Mouse (Mus musculus): ENCODE results near the gene Agpat2. TPM values are rescaled to one million over a fixed set of nuclear protein-coding genes. Genes with fewer than 3 reads are reported as not detected.

The Agpat2 gene
- total RNA-seq, 1 experiment from 2014 or later, result 25.1 TPM

DNA sequence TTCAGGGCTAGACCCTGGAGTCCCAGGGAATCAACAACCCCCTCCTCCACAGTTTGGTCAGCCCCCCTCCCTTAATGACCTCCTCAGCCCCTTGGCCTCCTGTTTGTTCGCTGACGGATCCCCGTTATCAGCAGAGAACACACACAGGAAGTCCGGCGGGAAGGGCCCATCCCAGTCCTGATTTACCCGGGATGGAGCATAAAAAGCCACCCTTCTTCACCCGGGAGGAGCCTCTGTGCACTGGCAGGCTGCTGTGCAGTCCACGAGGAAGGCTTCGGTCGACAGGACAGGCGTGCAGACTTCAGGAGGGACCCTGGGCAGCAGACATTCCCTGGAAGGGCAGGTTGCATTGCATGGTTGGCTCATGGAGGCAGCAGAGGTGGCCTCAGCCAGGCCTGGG, 20.6 kb downstream of the Agpat2 start:
- no peak for ATAC-seq (replicated peaks; ENCODE audit: insufficient number of reproducible peaks, low FRiP score, low TSS enrichment, poor library complexity, severe bottlenecking)

DNA sequence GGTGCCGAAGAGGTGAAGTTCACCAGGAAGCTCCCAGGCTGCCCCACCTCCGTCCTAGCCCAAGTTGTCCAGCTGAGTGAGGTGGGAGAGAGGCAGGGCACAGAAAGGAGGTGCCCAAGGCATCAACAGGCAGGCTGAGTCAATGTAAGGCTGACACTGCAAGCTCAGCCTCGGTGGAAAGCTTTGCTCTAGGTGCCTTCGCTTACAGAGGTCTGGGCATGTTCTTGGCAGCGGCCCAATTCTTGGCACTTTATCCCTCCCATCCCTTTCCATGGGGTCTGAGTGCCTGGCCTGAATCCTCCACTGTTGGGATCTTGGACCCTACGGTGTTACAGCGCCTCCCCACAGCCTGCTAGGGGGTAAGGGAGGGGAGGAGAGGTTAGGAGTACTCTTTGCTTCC, 21.5 kb downstream of the Agpat2 start:
- no peak for ATAC-seq (replicated peaks; ENCODE audit: insufficient number of reproducible peaks, low FRiP score, low TSS enrichment, poor library complexity, severe bottlenecking)

DNA sequence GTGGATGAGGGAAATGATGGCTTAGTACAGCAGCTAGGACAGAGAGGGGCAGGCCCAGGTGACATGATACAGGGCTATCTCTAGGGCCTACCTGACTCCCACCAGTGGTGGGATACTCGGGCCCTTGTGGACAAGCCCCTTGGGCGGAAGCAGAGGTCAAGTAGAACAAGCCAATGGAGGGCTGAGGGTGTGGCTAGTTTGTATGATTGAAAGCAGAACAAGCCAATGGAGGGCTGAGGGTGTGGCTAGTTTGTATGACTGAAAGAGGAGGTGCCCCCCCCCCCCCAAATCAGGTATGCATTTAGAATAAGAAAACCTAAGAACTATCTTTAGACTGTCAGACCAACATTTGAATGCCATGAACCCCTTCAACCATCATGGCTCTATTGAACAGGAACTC, 22.0 kb downstream of the Agpat2 start:
- ATAC-seq (replicated peaks; ENCODE audit: insufficient number of reproducible peaks, low FRiP score, low TSS enrichment, poor library complexity, severe bottlenecking), result no peak

DNA sequence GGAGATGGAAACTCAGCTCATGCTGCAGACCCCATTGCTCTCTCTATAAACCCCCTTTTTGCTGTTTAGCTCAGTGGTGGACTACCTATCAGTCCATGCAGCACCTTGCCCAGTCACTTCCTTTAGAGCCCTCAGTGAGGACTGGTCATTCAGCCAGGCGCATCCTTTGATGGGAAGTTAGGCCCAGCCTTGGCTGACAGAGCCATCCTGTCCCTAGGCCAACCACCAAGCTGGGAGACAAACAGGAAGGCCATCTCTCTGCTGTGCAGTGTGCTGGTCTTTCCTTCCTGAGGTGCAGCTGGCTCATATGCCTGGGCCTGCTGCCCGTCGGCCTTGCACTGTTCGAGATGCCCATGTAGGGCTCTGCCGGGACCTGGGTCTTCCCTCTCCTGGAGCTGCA, 23.5 kb downstream of the Agpat2 start:
- no peak for ATAC-seq (replicated peaks; ENCODE audit: insufficient number of reproducible peaks, low FRiP score, low TSS enrichment, poor library complexity, severe bottlenecking)

DNA sequence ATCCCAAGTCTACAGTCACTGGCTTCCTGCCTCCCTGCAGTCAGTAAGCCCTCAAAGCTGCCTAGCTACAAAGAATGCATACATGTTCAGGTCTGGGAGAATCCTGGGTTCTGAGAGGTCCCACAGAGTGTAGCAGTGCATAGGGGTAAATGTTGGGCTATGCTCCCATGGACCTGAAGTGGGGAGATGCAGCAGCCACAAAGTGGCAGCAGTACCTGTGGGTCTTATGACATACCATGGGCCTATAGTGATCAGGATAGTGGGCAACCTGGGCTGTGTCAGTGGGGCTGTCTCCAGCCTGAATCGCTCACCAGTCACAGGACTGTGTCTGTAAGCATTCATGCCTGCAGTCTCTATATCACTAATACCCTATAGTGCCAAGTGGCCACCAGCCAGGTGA, 24.5 kb downstream of the Agpat2 start, which contains the start of gene Egfl7:
Gene Egfl7 (plus strand): TSS at position 301 of the 400 bp plus-strand sequence.
- ATAC-seq (replicated peaks; ENCODE audit: insufficient number of reproducible peaks, low FRiP score, low TSS enrichment, poor library complexity, severe bottlenecking), result no peak

DNA sequence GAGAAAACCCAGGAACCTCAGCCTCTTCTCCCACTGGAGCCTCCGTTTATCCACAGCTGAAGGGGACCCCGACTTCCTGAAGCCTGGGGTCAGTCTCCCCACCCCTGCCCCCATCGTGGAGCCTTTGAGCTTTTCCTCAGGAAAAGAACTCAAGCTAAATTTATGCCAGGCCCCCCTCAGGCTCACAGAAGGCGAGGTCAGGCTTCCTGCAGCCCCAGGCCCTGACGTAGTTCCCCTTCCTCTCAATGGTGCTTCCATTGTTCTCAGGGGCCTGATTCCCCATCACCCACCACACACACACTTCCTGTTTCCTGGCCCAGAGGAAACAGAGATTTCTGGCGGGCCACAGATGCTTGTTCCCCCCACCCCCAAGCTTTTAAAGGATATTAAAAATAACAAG, 25.8 kb downstream of the Agpat2 start:
- no peak for ATAC-seq (replicated peaks; ENCODE audit: insufficient number of reproducible peaks, low FRiP score, low TSS enrichment, poor library complexity, severe bottlenecking)

DNA sequence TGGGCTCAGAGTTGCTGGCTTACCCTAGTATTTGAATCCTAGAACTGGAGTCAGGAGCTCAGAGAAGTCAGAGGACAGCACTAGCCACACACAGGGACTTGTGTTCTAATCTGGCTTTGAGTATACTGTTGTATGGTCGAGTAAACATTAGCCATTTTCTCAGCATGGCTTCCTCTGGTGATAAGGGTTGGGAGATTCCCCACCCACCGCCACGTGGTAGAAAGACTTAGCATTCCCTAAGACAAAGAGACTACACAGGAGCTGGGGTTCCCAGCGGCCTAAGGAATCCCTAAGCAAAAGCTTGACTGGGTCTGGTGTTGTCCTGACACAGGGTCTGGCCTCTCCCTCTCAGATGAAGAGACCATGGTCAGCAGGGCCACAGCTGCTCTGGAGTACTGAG, 27.8 kb downstream of the Agpat2 start:
- no peak for ATAC-seq (replicated peaks; ENCODE audit: insufficient number of reproducible peaks, low FRiP score, low TSS enrichment, poor library complexity, severe bottlenecking)

DNA sequence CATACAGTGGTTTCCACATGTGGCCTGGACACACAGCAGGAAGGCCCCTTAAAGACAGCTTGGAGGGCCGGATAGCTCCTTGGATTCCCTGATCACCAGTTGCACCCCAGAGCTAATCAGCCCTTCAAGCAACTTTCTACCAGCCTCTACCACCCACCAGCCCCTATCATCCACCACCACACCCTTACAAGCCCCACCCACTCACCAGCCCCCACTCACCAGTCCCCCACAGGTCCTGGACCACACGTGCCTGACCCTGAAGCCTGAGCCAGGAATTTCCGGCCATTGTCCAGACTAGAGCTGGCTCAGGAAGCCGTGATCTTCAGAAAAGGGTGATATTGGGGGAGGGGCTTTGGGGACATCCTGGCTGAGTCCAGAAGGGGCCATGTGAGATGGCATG, 28.4 kb downstream of the Agpat2 start:
- ATAC-seq (replicated peaks; ENCODE audit: insufficient number of reproducible peaks, low FRiP score, low TSS enrichment, poor library complexity, severe bottlenecking), result no peak

DNA sequence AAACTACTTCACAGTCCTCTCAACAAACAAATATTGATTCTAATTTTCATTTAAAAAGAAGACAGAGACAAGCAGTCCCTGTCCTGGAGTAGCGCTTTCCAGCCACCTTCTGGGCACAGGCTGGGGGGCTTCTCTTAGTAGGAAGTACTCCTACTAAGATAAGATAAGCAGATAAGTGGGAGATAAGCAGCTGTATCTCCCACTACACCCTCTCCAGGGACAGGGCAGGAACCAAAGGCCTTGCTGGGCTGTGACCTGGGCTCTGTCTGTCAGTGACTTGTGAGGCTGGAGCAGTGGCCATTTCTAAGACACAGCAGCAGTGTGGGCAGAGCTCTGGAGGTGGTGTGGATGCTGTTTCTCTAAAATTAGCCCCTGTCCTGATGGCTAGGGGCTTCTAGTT, 28.8 kb downstream of the Agpat2 start:
- ATAC-seq (replicated peaks; ENCODE audit: insufficient number of reproducible peaks, low FRiP score, low TSS enrichment, poor library complexity, severe bottlenecking), result no peak

DNA sequence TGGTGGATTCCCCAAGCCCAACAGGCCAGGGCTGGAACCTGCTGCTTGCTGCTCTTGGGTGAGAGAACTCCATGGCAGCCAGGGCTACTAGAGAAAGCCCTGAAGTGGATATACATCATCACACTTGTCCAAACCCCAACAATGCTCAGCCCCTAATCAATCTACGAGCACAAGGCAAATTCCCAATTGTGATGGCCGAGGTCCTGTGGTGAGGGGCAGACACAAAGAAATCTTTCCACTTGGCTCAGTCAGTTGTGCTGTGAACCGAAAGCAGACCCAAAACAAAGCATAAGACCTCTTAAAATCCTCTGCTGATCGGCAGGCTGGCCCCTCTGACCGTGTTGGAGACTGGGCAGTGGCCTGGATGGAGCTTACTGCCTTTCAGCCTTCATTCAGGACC, 29.4 kb downstream of the Agpat2 start:
- ATAC-seq (replicated peaks; ENCODE audit: insufficient number of reproducible peaks, low FRiP score, low TSS enrichment, poor library complexity, severe bottlenecking), result no peak

DNA sequence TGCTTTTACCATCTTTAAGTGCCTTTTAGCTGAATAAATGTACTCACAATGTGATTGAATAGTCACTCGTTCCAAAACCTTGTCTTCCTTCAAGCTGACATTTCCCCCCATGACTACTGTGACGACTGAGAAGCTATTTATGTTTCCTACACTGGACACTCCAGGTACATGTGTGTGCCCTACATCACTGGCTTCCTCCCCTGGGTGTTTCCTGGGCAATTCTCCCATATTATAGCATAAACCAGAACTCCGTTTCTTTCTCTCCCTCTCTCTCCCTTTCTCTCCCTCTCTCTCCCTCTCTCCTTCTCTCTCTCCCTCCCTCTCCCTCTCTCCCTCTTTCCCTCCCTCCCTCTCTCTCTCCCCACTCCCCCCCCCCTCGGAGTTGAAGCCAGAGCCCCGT, 30.4 kb downstream of the Agpat2 start:
- ATAC-seq (replicated peaks; ENCODE audit: insufficient number of reproducible peaks, low FRiP score, low TSS enrichment, poor library complexity, severe bottlenecking), result no peak

DNA sequence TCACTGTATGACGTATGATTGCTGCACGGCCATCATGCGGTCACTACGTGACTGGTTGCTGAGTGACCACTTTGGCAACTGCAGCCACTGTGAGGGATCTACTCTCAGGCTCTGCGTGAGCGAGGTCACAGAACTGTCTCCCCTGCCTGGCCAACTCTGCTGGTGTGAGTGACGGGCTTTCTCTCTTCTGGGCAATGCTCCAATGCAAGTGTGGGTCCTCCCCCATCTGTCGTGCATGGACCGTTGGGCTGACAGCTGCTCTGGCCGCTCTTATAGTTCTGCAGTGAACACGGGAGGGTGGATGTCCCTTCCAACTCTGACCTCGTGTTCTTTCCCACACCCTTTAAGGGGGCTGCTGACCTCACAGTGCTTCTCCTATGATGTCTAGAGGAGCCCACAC, 30.8 kb downstream of the Agpat2 start:
- ATAC-seq (replicated peaks; ENCODE audit: insufficient number of reproducible peaks, low FRiP score, low TSS enrichment, poor library complexity, severe bottlenecking), result 0 out of 2 replicates have a peak, but pooled peaks have one; percentile 5

DNA sequence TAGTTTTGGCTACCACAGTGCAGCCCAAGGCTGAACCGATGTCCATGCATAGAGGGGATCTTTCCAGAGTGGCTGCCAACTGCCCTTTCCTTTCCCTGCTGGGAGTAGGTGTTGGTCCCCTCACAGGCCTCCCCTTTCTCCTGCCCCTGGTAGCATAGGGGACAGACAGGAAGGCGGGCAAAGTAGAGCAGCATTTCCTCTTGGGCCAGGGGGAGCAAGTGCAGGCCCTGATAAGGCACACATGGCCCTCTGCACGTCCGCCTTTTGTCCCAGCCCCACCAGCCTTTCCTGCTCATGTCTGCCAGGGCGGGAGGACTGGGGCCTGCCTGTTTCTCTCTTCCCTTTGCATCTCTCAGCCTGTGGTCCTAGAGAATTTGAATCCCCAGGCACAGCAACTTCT, 32.4 kb downstream of the Agpat2 start:
- ATAC-seq (replicated peaks; ENCODE audit: insufficient number of reproducible peaks, low FRiP score, low TSS enrichment, poor library complexity, severe bottlenecking), result no peak

DNA sequence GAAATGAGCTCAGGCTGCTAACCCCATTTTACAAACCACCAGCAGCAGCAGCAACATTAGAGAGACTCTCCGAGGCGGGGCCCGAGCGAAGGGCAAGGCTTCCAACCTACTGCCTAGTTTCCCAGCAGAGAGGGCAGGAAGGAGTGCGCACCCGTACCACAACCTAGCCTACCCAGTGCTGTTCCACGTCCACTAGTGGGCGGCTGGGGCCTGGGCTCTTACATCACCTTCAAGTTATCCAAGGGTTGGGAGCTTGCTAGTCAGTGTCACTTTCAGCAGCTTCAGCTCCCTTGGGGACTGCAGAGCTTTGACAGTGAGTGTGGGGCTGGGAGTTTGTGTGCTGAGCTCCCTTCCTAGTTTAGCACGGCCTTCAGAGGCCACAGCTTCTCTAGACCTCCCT, 32.8 kb downstream of the Agpat2 start:
- ATAC-seq (replicated peaks; ENCODE audit: insufficient number of reproducible peaks, low FRiP score, low TSS enrichment, poor library complexity, severe bottlenecking), result no peak

DNA sequence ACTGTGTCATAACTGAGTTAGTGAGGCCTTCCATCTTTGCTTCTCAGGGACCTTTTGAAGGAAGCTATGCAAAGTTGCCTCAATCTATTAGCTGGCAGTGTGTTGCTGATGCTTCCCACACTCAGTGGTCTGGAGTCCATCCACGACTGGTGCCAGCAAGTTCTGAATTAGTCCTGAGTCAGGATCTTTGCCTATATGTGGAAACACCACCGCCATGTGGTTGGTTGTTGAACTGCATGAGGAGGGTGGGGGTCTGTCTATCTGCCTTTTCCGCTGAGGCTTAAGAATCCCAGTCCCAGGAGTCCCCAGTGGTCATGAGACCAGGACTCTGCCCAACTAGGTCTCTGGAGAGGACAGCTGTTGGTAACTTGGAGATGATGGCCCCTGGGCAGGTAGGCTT, 34.2 kb downstream of the Agpat2 start:
- ATAC-seq (replicated peaks; ENCODE audit: insufficient number of reproducible peaks, low FRiP score, low TSS enrichment, poor library complexity, severe bottlenecking), result no peak

DNA sequence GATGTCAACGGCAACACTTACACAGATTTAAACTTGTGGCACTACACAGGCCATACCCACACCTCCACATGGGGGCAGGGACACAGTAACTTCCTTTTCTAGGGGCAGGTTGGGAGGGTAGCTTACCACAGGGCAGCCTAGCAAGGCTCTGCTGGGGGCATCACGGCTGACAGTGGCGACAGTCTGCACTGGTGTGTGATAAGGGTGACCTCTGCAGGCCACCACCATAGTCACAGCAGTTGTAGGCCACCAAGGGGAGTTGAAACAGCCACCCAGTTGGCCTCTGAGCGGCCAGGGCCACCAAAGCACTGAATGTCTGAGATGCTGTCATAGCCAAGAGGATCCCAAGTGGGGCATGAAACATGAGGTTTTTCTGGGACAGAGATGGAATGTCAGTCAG, 38.0 kb downstream of the Agpat2 start:
- ATAC-seq (replicated peaks; ENCODE audit: insufficient number of reproducible peaks, low FRiP score, low TSS enrichment, poor library complexity, severe bottlenecking), result peak; percentile 88

DNA sequence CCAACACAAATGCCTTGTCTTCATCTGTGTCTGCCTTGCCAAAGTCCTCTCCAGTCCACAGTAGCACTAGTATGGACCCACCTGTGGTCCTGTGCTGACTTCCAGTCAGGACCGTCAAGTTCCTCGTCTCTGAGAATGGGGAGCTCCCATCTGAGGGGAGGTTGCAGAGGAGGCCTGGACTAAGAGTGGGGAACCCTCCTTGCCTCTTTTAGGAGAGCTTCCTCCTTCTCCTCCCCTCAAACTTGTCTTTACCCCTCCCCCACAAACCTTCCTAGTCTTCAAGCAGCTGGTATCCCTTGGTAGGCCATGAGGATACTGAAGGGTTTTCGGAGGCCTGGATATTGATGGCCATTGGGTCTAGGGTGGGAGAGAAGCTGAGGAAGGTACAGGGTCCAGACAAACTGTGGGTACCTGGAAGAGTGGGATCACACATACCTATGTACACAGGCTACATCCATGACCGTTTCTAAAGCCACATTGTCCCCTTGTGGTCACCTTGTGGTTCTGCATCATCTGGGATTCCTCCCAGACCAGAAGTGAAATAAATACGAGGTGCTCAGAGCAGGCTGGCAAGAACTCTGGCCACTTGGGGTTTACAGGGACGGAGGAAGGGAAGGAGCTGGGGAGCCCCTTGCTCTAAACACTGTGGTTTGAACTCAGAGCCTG, 42.7 kb downstream of the Agpat2 start:
- peak; percentile 28; the same call in 1 of the 2 replicates for ATAC-seq (replicated peaks; ENCODE audit: insufficient number of reproducible peaks, low FRiP score, low TSS enrichment, poor library complexity, severe bottlenecking)

DNA sequence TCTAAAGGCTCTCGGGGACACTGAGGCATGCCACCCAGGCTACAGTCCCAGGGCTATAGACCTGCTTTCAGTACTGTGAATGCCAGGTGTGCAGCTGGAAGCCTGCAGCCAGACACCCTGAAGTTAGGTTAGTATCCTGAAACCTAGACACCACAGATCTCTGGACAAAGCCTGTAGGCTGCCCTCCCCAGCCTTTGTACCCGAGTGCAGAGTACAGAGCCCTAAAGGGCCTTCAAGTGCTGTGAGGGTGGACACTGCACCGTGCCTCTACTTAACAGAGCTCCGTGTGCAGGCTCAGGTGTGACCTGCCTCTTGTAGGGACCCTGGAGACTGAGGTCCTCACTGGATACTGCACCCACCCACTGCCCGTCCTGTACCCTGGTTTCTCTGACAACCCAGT, 43.7 kb downstream of the Agpat2 start:
- no peak for ATAC-seq (replicated peaks; ENCODE audit: insufficient number of reproducible peaks, low FRiP score, low TSS enrichment, poor library complexity, severe bottlenecking)

DNA sequence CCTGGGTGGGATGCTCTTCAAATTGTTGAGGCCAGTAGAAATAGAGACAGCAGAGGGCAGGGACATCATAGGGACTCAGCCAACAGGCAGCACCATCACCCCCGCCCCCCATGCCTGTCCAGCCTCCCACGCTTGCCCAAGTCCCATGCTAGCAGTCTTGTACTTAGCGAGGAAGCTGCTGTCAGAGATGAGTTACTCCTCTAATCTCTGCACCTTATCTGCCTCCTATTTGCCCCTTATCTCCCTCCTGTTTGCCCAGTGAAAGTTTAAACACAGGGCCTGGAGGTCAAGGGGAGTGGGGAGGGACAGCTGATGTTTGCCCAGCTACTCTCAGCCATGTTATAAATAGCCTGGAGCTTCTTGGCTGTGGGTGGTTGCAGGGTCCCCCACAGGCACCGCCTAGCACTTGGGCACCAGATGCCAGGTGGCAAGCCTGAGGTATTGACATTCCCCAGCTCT, 47.7 kb downstream of the Agpat2 start:
- ATAC-seq (replicated peaks; ENCODE audit: insufficient number of reproducible peaks, low FRiP score, low TSS enrichment, poor library complexity, severe bottlenecking), result no peak

DNA sequence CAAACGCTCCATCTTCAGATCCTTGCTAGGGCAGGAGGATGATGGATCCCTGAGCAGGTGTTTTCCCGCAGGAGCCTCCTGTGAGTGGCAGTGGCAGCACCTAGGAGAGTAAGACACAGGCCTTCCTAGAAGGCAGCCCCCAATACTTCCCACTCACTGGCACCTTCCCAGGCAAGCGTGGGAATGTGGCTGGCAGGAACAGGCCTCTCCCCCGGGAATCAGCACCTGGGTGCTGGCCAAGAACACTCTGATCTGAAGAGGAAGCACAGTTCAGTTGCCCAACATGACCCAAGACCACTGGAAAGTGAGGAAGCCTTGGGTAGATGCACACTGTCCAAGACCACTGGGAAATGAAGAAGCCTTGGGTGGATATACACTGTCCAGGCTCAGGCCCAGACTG, 49.1 kb downstream of the Agpat2 start:
- ATAC-seq (replicated peaks; ENCODE audit: insufficient number of reproducible peaks, low FRiP score, low TSS enrichment, poor library complexity, severe bottlenecking), result no peak

DNA sequence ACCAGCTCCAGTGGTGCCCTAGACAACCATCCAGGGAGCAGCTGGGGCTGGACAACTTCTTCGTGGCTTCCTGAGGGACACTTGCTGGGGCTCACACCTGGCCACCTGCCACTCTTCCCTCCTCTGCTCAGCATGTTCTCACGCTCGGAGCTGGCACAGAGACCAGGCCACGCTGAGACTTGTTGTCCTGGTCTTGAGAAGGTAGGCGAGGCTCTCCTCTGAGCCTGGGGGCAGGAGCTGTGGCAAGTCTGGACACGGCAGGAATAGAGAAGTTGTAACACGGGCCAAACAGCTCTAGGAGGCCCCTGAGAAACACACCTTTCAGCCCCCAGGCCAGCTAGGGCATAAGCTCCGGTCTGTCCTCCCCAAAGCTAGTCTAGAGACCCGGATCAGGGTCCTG, 50.3 kb downstream of the Agpat2 start:
- ATAC-seq (replicated peaks; ENCODE audit: insufficient number of reproducible peaks, low FRiP score, low TSS enrichment, poor library complexity, severe bottlenecking), result no peak
